Mouse (Mus musculus): Measurements from ENCODE around the gene Mkrn2os. TPM values are rescaled to one million over a fixed set of nuclear protein-coding genes. Genes with fewer than 3 reads are reported as not detected.

Gene Mkrn2os
- polyA plus RNA-seq, 1 experiment from 2014 or later, result 0.58 TPM

GRCm38 (mm10) chr6:115534617-115535016 is 57.8 kb downstream of the Mkrn2os start:
- H3K27me3 ChIP-seq (replicated peaks; ENCODE audit: insufficient read depth, low read length), result no peaks in the 10 kb centered on the region
- no peak for ATAC-seq
- WGBS, result 17% methylated on average over 7 of the region's 7 CpGs
- no peaks in the 10 kb centered on the region for H3K36me3 ChIP-seq (ENCODE audit: insufficient read depth, low read length)
- H3K4me2 ChIP-seq (replicated peaks; ENCODE audit: low read depth, low read length), result no peak overlapping the region
- H3K9ac ChIP-seq (replicated peaks; ENCODE audit: low read depth), result no peak overlapping the region
- H3K27ac ChIP-seq (ENCODE audit: low read length), result no peak overlapping the region
- TF ChIP-seq EP300 (IDR thresholded peaks at IDR 0.05), result no peak
- TF ChIP-seq CTCF (IDR thresholded peaks at IDR 0.05), result no peak
- H3K9me3 ChIP-seq (ENCODE audit: low read length), result no peaks in the 10 kb centered on the region
- peak; percentile 28 for DNase-seq (ENCODE audit: low spot score)
- H3K4me3 ChIP-seq (ENCODE audit: low read depth, low read length), result no peak overlapping the region
- H3K4me1 ChIP-seq (ENCODE audit: insufficient read depth, low read depth, low read length), result peaks cover 6% of the 10 kb centered on the region; the same call in 1 of the 2 replicates

Other genes starting within 250 kb of the Mkrn2os start
- 6.7 and 7.7 TPM in 2 replicates for gene Pparg, start 231.6 kb downstream of the Mkrn2os start, polyA plus RNA-seq (2015; fragmentation: Nextera tagmentation; extraction: Ambion mirVana)
- gene Tsen2, start 47.9 kb downstream of the Mkrn2os start, polyA plus RNA-seq (2015; fragmentation: Nextera tagmentation; extraction: Ambion mirVana), result 8.7 and 9.6 TPM in 2 replicates
- gene Mkrn2, start 9.3 kb upstream of the Mkrn2os start, polyA plus RNA-seq (2015; fragmentation: Nextera tagmentation; extraction: Ambion mirVana), result 18.8 and 21.3 TPM in 2 replicates
- 58.9 and 60.6 TPM in 2 replicates for gene Raf1, start 84.1 kb upstream of the Mkrn2os start, polyA plus RNA-seq (2015; fragmentation: Nextera tagmentation; extraction: Ambion mirVana)
- 4.9 and 5.5 TPM in 2 replicates for gene Tmem40, start 169.8 kb upstream of the Mkrn2os start, polyA plus RNA-seq (2015; fragmentation: Nextera tagmentation; extraction: Ambion mirVana)
- gene Cand2, start 182.0 kb upstream of the Mkrn2os start, polyA plus RNA-seq (2015; fragmentation: Nextera tagmentation; extraction: Ambion mirVana), result 2.5 and 3.0 TPM in 2 replicates
- gene Rpl32, start 216.2 kb upstream of the Mkrn2os start, polyA plus RNA-seq (2015; fragmentation: Nextera tagmentation; extraction: Ambion mirVana), result 1,730 and 1,790 TPM in 2 replicates
- 1.5 and 2.0 TPM in 2 replicates for gene Efcab12, start 245.8 kb upstream of the Mkrn2os start, polyA plus RNA-seq (2015; fragmentation: Nextera tagmentation; extraction: Ambion mirVana)